Mouse (Mus musculus): ENCODE results near the gene Igsf9b.

- no peak for TF ChIP-seq POLR2A (IDR thresholded peaks at IDR 0.05; ENCODE audit: low read depth, low read length)
- TF ChIP-seq E2F4 (IDR thresholded peaks at IDR 0.05; ENCODE audit: insufficient replicate concordance, low read depth, low read length): no peak
- TF ChIP-seq MEF2A (IDR thresholded peaks at IDR 0.05; ENCODE audit: borderline replicate concordance, low read depth, low read length): no peak
- no peak for TF ChIP-seq CTCF (conservative IDR thresholded peaks at IDR 0.05 in 1 of 2, IDR thresholded peaks at IDR 0.05 in 1 of 2; ENCODE audit: low read depth in 2 of 2, low read length in 2 of 2)
- no peak for TF ChIP-seq MYC (IDR thresholded peaks at IDR 0.05; ENCODE audit: low read depth, low read length)
- no peak for TF ChIP-seq JUN (IDR thresholded peaks at IDR 0.05; ENCODE audit: insufficient read depth, low read depth, low read length)
Measured at GRCm38 (mm10) chr9:27298411-27299285, at the start of gene Igsf9b.

Measured in CH12.LX (cell line).